Mouse (Mus musculus) hindbrain, embryonic 15.5 days (tissue): ENCODE measurements around the gene Ubox5. TPM values are rescaled to one million over a fixed set of nuclear protein-coding genes. Genes with fewer than 3 reads are reported as not detected.

Experiments
- ATAC-seq: fragments of 200-750 bp; cut with Nextera tagmentation; 2 replicates; pipeline ENCODE4 v1.8.0; 2017; ENCODE audit warnings: low read depth, moderate number of reproducible peaks, moderate TSS enrichment; ENCODE audit not compliant: low FRiP score
- H3K27ac ChIP-seq: fragments of 300-500 bp; sonication (generic); replicated peaks from 2 replicates; pipeline ENCODE4 v1.5.1; 2015; ENCODE audit warnings: mild to moderate bottlenecking, inconsistent platforms
- H3K27me3 ChIP-seq: fragments of 300-500 bp; sonication (generic); 2 replicates; pipeline ENCODE4 v1.6.1; 2015; ENCODE audit warnings: control low read depth, inconsistent platforms
- H3K36me3 ChIP-seq: fragments of 300-500 bp; sonication (generic); 2 replicates; pipeline ENCODE4 v1.6.1; 2015; ENCODE audit warnings: control low read depth, inconsistent platforms
- H3K4me1 ChIP-seq: fragments of 300-500 bp; sonication (generic); replicated peaks from 2 replicates; pipeline ENCODE4 v1.6.1; 2015; ENCODE audit warnings: control low read depth, inconsistent platforms
- H3K4me2 ChIP-seq: fragments of 300-500 bp; sonication (generic); 2 replicates; pipeline ENCODE4 v1.6.1; 2015; ENCODE audit warnings: moderate library complexity, mild to moderate bottlenecking, inconsistent platforms
- H3K4me3 ChIP-seq: fragments of 300-500 bp; sonication (generic); 2 replicates; pipeline ENCODE4 v1.5.1; 2015; ENCODE audit warnings: mild to moderate bottlenecking, inconsistent platforms
- H3K9ac ChIP-seq: fragments of 300-500 bp; sonication (generic); 2 replicates; pipeline ENCODE4 v1.6.1; 2015; ENCODE audit warnings: inconsistent platforms
- H3K9me3 ChIP-seq: fragments of 300-500 bp; sonication (generic); 2 replicates; pipeline ENCODE4 v1.6.1; 2016; ENCODE audit warnings: control low read depth, inconsistent platforms
- WGBS: fragments of 180-500 bp; shearing (Covaris S2); methylation state at CpG from one replicate; pipeline ENCODE4 v1.1.7; 2015; 5-methylcytosine and 5-hydroxymethylcytosine counted together
- polyA plus RNA-seq: library from polyadenylated mRNA; unstranded; fragments of >200 nt; fragmentation: Nextera tagmentation; extraction: Ambion mirVana; gene quantifications from 2 replicates; pipeline ENCODE4 v1.2.1, GENCODE M21; 2015

Ubox5 gene
- polyA plus RNA-seq, result 9.0 and 10.0 TPM in 2 replicates

- H3K9ac ChIP-seq, result peak within 1 kb of the TSS; percentile 78
- WGBS, result under 1% methylated on average over 25 of the region's 25 CpGs
- H3K36me3 ChIP-seq, result peaks cover 2% of the 10 kb centered on the region; the same call in 1 of the 2 replicates
- ATAC-seq, result peak; percentile 83
- H3K9me3 ChIP-seq, result no peaks in the 10 kb centered on the region
- H3K27ac ChIP-seq, result peak within 1 kb of the TSS; percentile 77
- H3K27me3 ChIP-seq, result peaks cover 13% of the 10 kb centered on the region; the same call in 1 of the 2 replicates
- H3K4me1 ChIP-seq, result peaks cover 29% of the 10 kb centered on the region
- peak within 1 kb of the TSS; percentile 89 for H3K4me3 ChIP-seq
- H3K4me2 ChIP-seq, result peak within 1 kb of the TSS; percentile 88
Measured at GRCm38 (mm10) chr2:130629839-130630203, at the start of gene Ubox5, which contains the start of gene Fastkd5. Ubox5 (minus strand) TSS chr2:130630038. Fastkd5 (minus strand) TSS chr2:130630027.

- no peak overlapping the region for H3K9ac ChIP-seq
- no peak overlapping the region for H3K27ac ChIP-seq
- ATAC-seq, result no peak
- H3K36me3 ChIP-seq, result peaks cover 71% of the 10 kb centered on the region
- no peaks in the 10 kb centered on the region for H3K27me3 ChIP-seq
- H3K4me1 ChIP-seq, result no peaks in the 10 kb centered on the region
- no peak overlapping the region for H3K4me2 ChIP-seq
- WGBS, result 99% methylated on average over 12 of the region's 12 CpGs
- no peaks in the 10 kb centered on the region for H3K9me3 ChIP-seq
- H3K4me3 ChIP-seq, result no peak overlapping the region
Measured at GRCm38 (mm10) chr2:130679154-130679553, 49.3 kb upstream of the Ubox5 start.

GRCm38 (mm10) chr2:130677211-130677610 lies 47.4 kb upstream of the Ubox5 start:
- 90% methylated on average over 10 of the region's 10 CpGs for WGBS
- Histone ChIP-seq H3K4me3 (no peak overlapping the region), H3K9me3 (no peaks in the 10 kb centered on the region), H3K4me2 (no peak overlapping the region), H3K9ac (no peak overlapping the region), H3K4me1 (no peaks in the 10 kb centered on the region), H3K36me3 (peaks cover 89% of the 10 kb centered on the region), H3K27ac (no peak overlapping the region), H3K27me3 (no peaks in the 10 kb centered on the region)
- ATAC-seq, result no peak

GRCm38 (mm10) chr2:130667559-130667958 lies 37.7 kb upstream of the Ubox5 start, which contains the start of gene Itpa:
Itpa (plus strand) TSS chr2:130667610.
- Histone ChIP-seq H3K27me3 (no peaks in the 10 kb centered on the region), H3K4me1 (peaks cover 40% of the 10 kb centered on the region), H3K9ac (peak within 1 kb of the TSS; percentile 65), H3K4me2 (peak within 1 kb of the TSS; percentile 60), H3K4me3 (peak within 1 kb of the TSS; percentile 62), H3K27ac (peak within 1 kb of the TSS; percentile 81), H3K9me3 (no peaks in the 10 kb centered on the region), H3K36me3 (peaks cover 13% of the 10 kb centered on the region)
- 1% methylated on average over 31 of the region's 31 CpGs for WGBS
- peak; percentile 77 for ATAC-seq

- Histone ChIP-seq H3K27ac (peak within 1 kb of the TSS; percentile 98), H3K4me2 (peak within 1 kb of the TSS; percentile 67), H3K9me3 (no peaks in the 10 kb centered on the region), H3K9ac (peak within 1 kb of the TSS; percentile 69), H3K4me3 (peak within 1 kb of the TSS; percentile 57), H3K4me1 (peaks cover 40% of the 10 kb centered on the region), H3K27me3 (no peaks in the 10 kb centered on the region), H3K36me3 (peaks cover 11% of the 10 kb centered on the region; the same call in 1 of the 2 replicates)
- peak; percentile 96 for ATAC-seq
- under 1% methylated on average over 40 of the region's 40 CpGs for WGBS
Measured at GRCm38 (mm10) chr2:130664102-130664701, 34.4 kb upstream of the Ubox5 start, which contains the start of gene Ddrgk1. Ddrgk1 (minus strand) TSS chr2:130664659.

GRCm38 (mm10) chr2:130663342-130663741 lies 33.5 kb upstream of the Ubox5 start:
- H3K9ac ChIP-seq, result peak overlapping the region; percentile 69
- 91% methylated on average over 11 of the region's 11 CpGs for WGBS
- no peaks in the 10 kb centered on the region for H3K27me3 ChIP-seq
- peak overlapping the region; percentile 98 for H3K27ac ChIP-seq
- ATAC-seq, result no peak
- H3K4me2 ChIP-seq, result peak overlapping the region; percentile 67
- H3K4me3 ChIP-seq, result peak overlapping the region; percentile 57
- peaks cover 17% of the 10 kb centered on the region for H3K36me3 ChIP-seq
- no peaks in the 10 kb centered on the region for H3K9me3 ChIP-seq
- peaks cover 32% of the 10 kb centered on the region for H3K4me1 ChIP-seq

- Histone ChIP-seq H3K4me3 (no peak overlapping the region), H3K36me3 (peaks cover 58% of the 10 kb centered on the region), H3K9me3 (no peaks in the 10 kb centered on the region), H3K27ac (no peak overlapping the region), H3K27me3 (no peaks in the 10 kb centered on the region), H3K9ac (no peak overlapping the region), H3K4me1 (peaks cover 16% of the 10 kb centered on the region), H3K4me2 (no peak overlapping the region)
- ATAC-seq, result no peak
- 97% methylated on average over 10 of the region's 10 CpGs for WGBS
Measured at GRCm38 (mm10) chr2:130658530-130658929, 28.7 kb upstream of the Ubox5 start.

- Histone ChIP-seq H3K36me3 (peaks cover 67% of the 10 kb centered on the region), H3K9me3 (no peaks in the 10 kb centered on the region), H3K27me3 (no peaks in the 10 kb centered on the region), H3K4me3 (no peak overlapping the region), H3K9ac (no peak overlapping the region), H3K27ac (no peak overlapping the region), H3K4me1 (peaks cover 6% of the 10 kb centered on the region; the same call in 1 of the 2 replicates), H3K4me2 (no peak overlapping the region)
- ATAC-seq, result no peak
- WGBS, result 89% methylated on average over 6 of the region's 6 CpGs
Measured at GRCm38 (mm10) chr2:130657541-130657940, 27.7 kb upstream of the Ubox5 start.

GRCm38 (mm10) chr2:130656536-130656935 lies 26.7 kb upstream of the Ubox5 start:
- H3K36me3 ChIP-seq, result peaks cover 71% of the 10 kb centered on the region
- H3K4me2 ChIP-seq, result no peak overlapping the region

GRCm38 (mm10) chr2:130655660-130656339 lies 26.0 kb upstream of the Ubox5 start:
- H3K27me3 ChIP-seq, result no peaks in the 10 kb centered on the region
- no peak overlapping the region for H3K27ac ChIP-seq
- H3K4me3 ChIP-seq, result no peak overlapping the region
- no peak overlapping the region for H3K9ac ChIP-seq
- H3K9me3 ChIP-seq, result no peaks in the 10 kb centered on the region
- H3K36me3 ChIP-seq, result peaks cover 69% of the 10 kb centered on the region
- ATAC-seq, result no peak
- WGBS, result 98% methylated on average over 6 of the region's 6 CpGs
- no peaks in the 10 kb centered on the region for H3K4me1 ChIP-seq
- H3K4me2 ChIP-seq, result no peak overlapping the region

More at GRCm38 (mm10) chr2:130656536-130656935, 26.7 kb upstream of the Ubox5 start:
- 94% methylated on average over 9 of the region's 9 CpGs for WGBS
- H3K4me3 ChIP-seq, result no peak overlapping the region
- H3K9ac ChIP-seq, result no peak overlapping the region
- H3K27ac ChIP-seq, result no peak overlapping the region
- no peak for ATAC-seq
- no peaks in the 10 kb centered on the region for H3K27me3 ChIP-seq
- no peaks in the 10 kb centered on the region for H3K4me1 ChIP-seq
- no peaks in the 10 kb centered on the region for H3K9me3 ChIP-seq

GRCm38 (mm10) chr2:130653760-130654159 lies 23.9 kb upstream of the Ubox5 start:
- Histone ChIP-seq H3K4me2 (no peak overlapping the region), H3K36me3 (peaks cover 64% of the 10 kb centered on the region)
- 88% methylated on average over 1 of the region's 1 CpGs for WGBS

GRCm38 (mm10) chr2:130653303-130653702 lies 23.5 kb upstream of the Ubox5 start:
- H3K9me3 ChIP-seq, result no peaks in the 10 kb centered on the region

More at GRCm38 (mm10) chr2:130653760-130654159, 23.9 kb upstream of the Ubox5 start:
- ATAC-seq, result no peak
- Histone ChIP-seq H3K9ac (no peak overlapping the region), H3K27me3 (no peaks in the 10 kb centered on the region), H3K4me3 (no peak overlapping the region), H3K9me3 (no peaks in the 10 kb centered on the region), H3K4me1 (no peaks in the 10 kb centered on the region), H3K27ac (no peak overlapping the region)

More at GRCm38 (mm10) chr2:130653303-130653702, 23.5 kb upstream of the Ubox5 start:
- whole genome bisulfite sequencing, result 84% methylated on average over 2 of the region's 2 CpGs
- H3K4me3 ChIP-seq, result no peak overlapping the region
- no peaks in the 10 kb centered on the region for H3K4me1 ChIP-seq
- no peak overlapping the region for H3K27ac ChIP-seq
- H3K9ac ChIP-seq, result no peak overlapping the region
- no peak for ATAC-seq
- peaks cover 61% of the 10 kb centered on the region for H3K36me3 ChIP-seq
- H3K4me2 ChIP-seq, result no peak overlapping the region
- no peaks in the 10 kb centered on the region for H3K27me3 ChIP-seq
